Mouse (Mus musculus): Measurements from ENCODE around the gene Pigb. TPM values are rescaled to one million over a fixed set of nuclear protein-coding genes. Genes with fewer than 3 reads are reported as not detected.

The Pigb gene
- total and polyA plus RNA-seq, 3 experiments = 3.8 to 15.9 (median 5.7) TPM

DNA sequence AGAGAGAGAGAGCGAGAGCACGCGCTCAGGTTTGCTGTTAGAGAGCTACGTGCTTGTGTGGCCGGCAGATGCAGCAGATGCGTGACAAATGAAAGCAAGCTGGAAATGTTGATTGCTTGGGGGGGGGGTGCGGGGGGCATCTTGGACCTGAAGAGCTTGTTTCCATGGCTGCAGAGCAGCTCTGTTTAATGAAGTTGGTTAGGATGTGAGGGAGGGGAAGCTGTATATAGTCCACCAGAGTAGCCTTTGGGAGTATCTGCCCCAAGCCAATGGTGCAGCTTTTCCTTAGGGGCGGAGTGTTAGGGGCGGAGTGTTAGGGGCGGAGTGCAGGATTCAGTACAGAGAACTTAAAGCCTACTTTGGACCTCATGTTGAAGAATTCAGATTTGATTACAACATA lies 26.9 kb upstream of the Pigb start:
- in situ Hi-C loops (cut with MboI; ENCODE audit: low pct_ligation_motif_present, low pct_unique_long_range_greater_than_20kb, low sequenced_read_pairs) = no loop called here
- Histone ChIP-seq H3K4me2 (ENCODE audit: insufficient read depth, low read depth, poor library complexity, severe bottlenecking) (no peak overlapping the region), H3K27me3 (replicated peaks) (no peaks in the 10 kb centered on the region), H3K36me3 (replicated peaks in 1 of 2; ENCODE audit: control insufficient read depth in 1 of 2, insufficient read depth in 1 of 2, low read length in 1 of 2) (peaks cover 0 to 43% of the 10 kb centered on the region in 2 experiments), H3K9me3 (replicated peaks; ENCODE audit: low read length) (peaks cover 1% of the 10 kb centered on the region), H3K9ac (ENCODE audit: insufficient read depth, low read depth) (no peak overlapping the region), H3K79me2 (replicated peaks; ENCODE audit: control insufficient read depth, extremely low read depth, insufficient read depth, poor library complexity, severe bottlenecking) (no peaks in the 10 kb centered on the region), H3K27ac (ENCODE audit: insufficient read depth, low read depth) (no peak overlapping the region), H3K4me1 (ENCODE audit: control insufficient read depth in 1 of 2, insufficient read depth in 2 of 2) (peaks cover 0 to 4% of the 10 kb centered on the region in 2 experiments; a peak in 1 of 4 replicates), H3K4me3 (replicated peaks in 1 of 3; ENCODE audit: low read depth in 2 of 3, low read length in 2 of 3, poor library complexity in 1 of 3) (no peak overlapping the region)
- DNase-seq (ENCODE audit: extremely low read depth) = no peak
- no peak for TF ChIP-seq EP300 (IDR thresholded peaks at IDR 0.05; ENCODE audit: low read length)
- no peak for TF ChIP-seq MAZ (IDR thresholded peaks at IDR 0.05; ENCODE audit: low read depth, low read length)
- TF ChIP-seq ELF1 (IDR thresholded peaks at IDR 0.05; ENCODE audit: low read depth, low read length) = no peak
- TF ChIP-seq E2F4 (IDR thresholded peaks at IDR 0.05; ENCODE audit: insufficient replicate concordance, low read depth, low read length) = no peak
- TF ChIP-seq MAX (IDR thresholded peaks at IDR 0.05; ENCODE audit: low read length) = no peak
- no peak for TF ChIP-seq POLR2A (IDR thresholded peaks at IDR 0.05; ENCODE audit: low read depth, low read length)
- no peak for TF ChIP-seq CHD1 (IDR thresholded peaks at IDR 0.05; ENCODE audit: low read depth, low read length)
- TF ChIP-seq JUN (IDR thresholded peaks at IDR 0.05; ENCODE audit: insufficient read depth, low read depth, low read length) = no peak
- TF ChIP-seq BHLHE40 (IDR thresholded peaks at IDR 0.05; ENCODE audit: low read depth, low read length) = no peak
- TF ChIP-seq TBP (conservative IDR thresholded peaks at IDR 0.05; ENCODE audit: low read depth, low read length) = no peak
- no peak for TF ChIP-seq ZC3H11A (IDR thresholded peaks at IDR 0.05; ENCODE audit: low read depth, low read length)
- no peak for TF ChIP-seq RAD21 (IDR thresholded peaks at IDR 0.05; ENCODE audit: low read depth, low read length)
- TF ChIP-seq ZMIZ1 (IDR thresholded peaks at IDR 0.05; ENCODE audit: low read depth, low read length) = no peak
- dilution Hi-C loops (cut with MboI; ENCODE audit: extremely low pct_ligation_motif_present, extremely low pct_unique_long_range_greater_than_20kb, low sequenced_read_pairs) = no loop called here

- Histone ChIP-seq H3K4me1 (ENCODE audit: control insufficient read depth in 1 of 2, insufficient read depth in 2 of 2) (peaks cover 0 to 4% of the 10 kb centered on the region in 2 experiments; a peak in 2 of 4 replicates), H3K36me3 (replicated peaks in 1 of 2; ENCODE audit: control insufficient read depth in 1 of 2, insufficient read depth in 1 of 2, low read length in 1 of 2) (peaks cover 0 to 38% of the 10 kb centered on the region in 2 experiments), H3K9me3 (replicated peaks; ENCODE audit: low read length) (no peaks in the 10 kb centered on the region), H3K4me2 (ENCODE audit: insufficient read depth, low read depth, poor library complexity, severe bottlenecking) (no peak overlapping the region), H3K79me2 (replicated peaks; ENCODE audit: control insufficient read depth, extremely low read depth, insufficient read depth, poor library complexity, severe bottlenecking) (no peaks in the 10 kb centered on the region), H3K4me3 (replicated peaks in 1 of 3; ENCODE audit: low read depth in 2 of 3, low read length in 2 of 3, poor library complexity in 1 of 3) (no peak overlapping the region), H3K27me3 (replicated peaks) (no peaks in the 10 kb centered on the region), H3K9ac (ENCODE audit: insufficient read depth, low read depth) (no peak overlapping the region), H3K27ac (ENCODE audit: insufficient read depth, low read depth) (no peak overlapping the region)
- no peak for DNase-seq (ENCODE audit: extremely low read depth)
- TF ChIP-seq TBP (conservative IDR thresholded peaks at IDR 0.05; ENCODE audit: low read depth, low read length) (no peak), PAX5 (IDR thresholded peaks at IDR 0.05; ENCODE audit: low read length) (no peak), POLR2AphosphoS2 (IDR thresholded peaks at IDR 0.05; ENCODE audit: low read depth, low read length) (no peak), CTCF (conservative IDR thresholded peaks at IDR 0.05 in 1 of 2, IDR thresholded peaks at IDR 0.05 in 1 of 2; ENCODE audit: low read depth in 2 of 2, low read length in 2 of 2) (no peak), USF2 (conservative IDR thresholded peaks at IDR 0.05; ENCODE audit: low read depth, low read length) (no peak), CHD2 (IDR thresholded peaks at IDR 0.05; ENCODE audit: low read length) (no peak), NELFE (IDR thresholded peaks at IDR 0.05; ENCODE audit: low read depth, low read length) (no peak), KAT2A (IDR thresholded peaks at IDR 0.05; ENCODE audit: insufficient replicate concordance, low read length) (no peak), ZC3H11A (IDR thresholded peaks at IDR 0.05; ENCODE audit: low read depth, low read length) (no peak), ETS1 (conservative IDR thresholded peaks at IDR 0.05; ENCODE audit: low read depth, low read length) (no peak), MAX (IDR thresholded peaks at IDR 0.05; ENCODE audit: low read length) (no peak), RAD21 (IDR thresholded peaks at IDR 0.05; ENCODE audit: low read depth, low read length) (no peak)
- dilution Hi-C loops (cut with MboI; ENCODE audit: extremely low pct_ligation_motif_present, extremely low pct_unique_long_range_greater_than_20kb, low sequenced_read_pairs) = no loop called here
- in situ Hi-C loops (cut with MboI; ENCODE audit: low pct_ligation_motif_present, low pct_unique_long_range_greater_than_20kb, low sequenced_read_pairs) = no loop called here
Observed at GRCm38 (mm10) chr9:73063621-73064290, 23.6 kb upstream of the Pigb start.
